Mouse (Mus musculus) G1E (cell line): ENCODE data around the gene Bmpr1a.

Source experiments
- CTCF ChIP-seq: IDR thresholded peaks from 2 replicates; pipeline ENCODE4 v1.5.1; 2012; ENCODE audit warnings: low read depth, low read length, inconsistent platforms, mixed read lengths
- GATA1 ChIP-seq: IDR thresholded peaks from 2 replicates; pipeline ENCODE4 v1.6.1; 2012; ENCODE audit warnings: borderline replicate concordance, low read length, inconsistent platforms, mixed read lengths
- TAL1 ChIP-seq: conservative IDR thresholded peaks from 2 replicates; pipeline ENCODE4 v1.6.1; 2012; ENCODE audit warnings: low read depth, low read length, inconsistent platforms, mixed read lengths

GRCm38 (mm10) chr14:34512602-34513001 is 9.5 kb upstream of the Bmpr1a start:
- TF ChIP-seq CTCF, result no peak
- no peak for TF ChIP-seq TAL1
- no peak for TF ChIP-seq GATA1
